Mouse (Mus musculus): ENCODE results near the gene Ifit1bl1.
"Not testable (repeated sequence)": the region's sequence is repeated elsewhere in the genome, so short reads cannot be mapped to it uniquely, and the experiment has no call there.

Ifit1bl1 gene

DNA sequence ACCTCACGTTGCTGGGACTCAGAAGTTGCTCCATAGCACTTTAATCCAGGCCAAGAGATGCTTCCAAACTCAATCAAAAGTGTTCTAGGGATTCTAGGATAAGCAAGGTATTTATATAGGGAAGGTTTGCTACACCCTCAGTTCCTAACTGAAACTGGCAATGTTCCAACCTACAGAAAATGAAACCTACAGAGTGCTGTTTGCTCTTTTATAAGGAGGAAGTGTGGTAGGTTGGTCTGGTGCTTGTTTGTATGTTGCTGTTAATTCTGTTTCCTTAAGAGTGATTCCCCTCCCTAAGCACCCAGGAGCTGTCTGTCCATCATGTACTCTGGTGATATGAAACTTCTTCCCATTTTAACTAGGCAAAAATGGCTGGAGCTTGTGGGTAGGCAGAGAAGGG is at the start of gene Ifit1bl1:
Ifit1bl1 (minus strand) TSS at position 69 of the 400 bp plus-strand sequence.
- not testable (repeated sequence) for DNase-seq (ENCODE audit: low spot score)

DNA sequence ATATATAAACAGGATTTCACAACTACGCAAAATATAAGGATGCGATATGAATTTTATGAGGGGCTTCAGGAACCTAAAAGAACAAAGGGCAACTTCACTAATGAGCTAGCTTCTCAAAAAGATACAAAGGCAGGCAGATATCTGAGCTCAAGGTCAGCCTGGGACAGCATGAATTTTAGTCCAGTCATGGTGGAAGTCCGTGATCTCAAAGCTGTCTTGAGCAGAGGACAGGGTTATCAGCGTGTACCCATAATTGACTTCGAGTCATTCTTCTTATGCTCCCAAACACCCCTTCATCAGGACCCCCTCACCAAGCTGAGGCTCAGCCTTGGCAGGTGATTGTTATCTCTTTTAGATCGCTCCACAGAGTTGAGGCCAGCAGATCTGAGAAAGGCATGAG is 49.2 kb upstream of the Ifit1bl1 start:
- DNase-seq (ENCODE audit: low spot score), result no peak

DNA sequence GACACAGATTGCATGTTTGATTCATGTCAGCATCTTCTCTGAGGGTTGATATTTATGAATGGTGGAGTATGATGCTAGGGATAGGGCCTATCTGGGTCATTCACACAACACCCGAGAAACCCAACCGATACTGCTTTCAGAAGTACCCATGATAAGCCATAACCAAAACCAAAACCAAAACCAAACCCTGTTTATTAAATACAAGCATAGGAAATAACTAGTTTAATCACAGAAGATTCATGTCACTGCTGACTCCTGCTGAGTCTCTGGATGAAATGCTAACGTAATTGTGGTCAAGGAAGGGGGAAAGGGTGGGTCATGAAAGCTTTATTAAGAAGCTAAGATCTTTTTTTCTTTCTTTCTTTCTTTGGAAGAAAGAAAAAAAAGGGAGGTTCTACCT is 48.5 kb upstream of the Ifit1bl1 start:
- DNase-seq (ENCODE audit: low spot score), result no peak

DNA sequence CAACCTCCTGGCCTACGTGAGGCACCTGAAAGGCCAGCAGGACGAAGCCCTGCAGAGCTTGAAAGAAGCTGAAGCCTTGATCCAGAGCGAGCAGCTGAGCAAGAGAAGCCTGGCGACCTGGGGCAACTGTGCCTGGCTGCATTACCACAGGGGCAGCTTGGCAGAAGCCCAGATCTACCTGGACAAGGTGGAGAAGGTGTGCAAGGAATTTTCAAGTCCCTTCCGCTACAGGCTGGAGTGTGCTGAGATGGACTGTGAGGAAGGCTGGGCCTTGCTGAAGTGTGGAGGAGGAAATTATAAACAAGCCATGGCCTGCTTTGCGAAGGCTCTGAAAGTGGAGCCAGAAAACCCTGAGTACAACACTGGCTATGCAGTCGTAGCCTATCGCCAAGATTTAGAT is 45.9 kb upstream of the Ifit1bl1 start:
- not testable (repeated sequence) for DNase-seq (ENCODE audit: low spot score)

DNA sequence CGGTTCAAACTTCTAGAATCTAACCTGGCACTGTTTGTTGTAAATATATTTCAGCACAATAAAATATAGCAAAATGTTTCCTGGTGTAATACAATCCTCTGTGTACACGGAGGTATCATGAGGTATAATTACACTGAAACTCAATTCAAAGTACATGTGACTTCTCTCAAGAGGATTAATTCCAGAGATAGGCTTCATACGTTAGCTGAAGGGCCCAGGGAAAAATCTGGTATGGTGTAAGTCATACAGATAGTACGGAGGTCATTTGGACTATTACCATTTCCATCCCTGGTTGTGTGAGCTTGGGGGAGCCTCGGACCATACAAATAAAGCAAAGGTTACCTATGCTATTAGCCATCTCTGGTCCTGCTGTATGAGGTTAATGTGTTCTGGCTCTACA is 40.9 kb upstream of the Ifit1bl1 start:
- DNase-seq (ENCODE audit: low spot score), result no peak

DNA sequence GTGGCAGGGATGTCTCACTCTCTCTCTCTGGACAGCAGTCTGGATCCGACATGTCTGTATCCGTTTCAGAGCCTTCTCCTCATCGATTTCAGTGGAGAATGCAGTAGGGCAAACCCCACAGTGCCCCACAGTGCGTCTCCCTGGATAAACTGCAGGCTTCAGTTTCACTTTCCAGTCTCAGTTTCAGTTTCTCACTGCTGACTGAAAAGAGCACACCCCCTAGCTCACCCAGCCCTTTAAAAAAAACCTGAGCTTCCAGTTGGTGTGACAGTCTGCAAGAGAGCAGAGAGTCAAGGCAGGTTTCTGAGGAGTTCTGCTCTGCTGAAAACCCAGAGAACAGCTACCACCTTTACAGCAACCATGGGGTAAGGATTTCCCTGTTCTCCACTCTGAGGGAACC is 38.9 kb upstream of the Ifit1bl1 start, which contains the start of the genes Ifit1bl2 and Ifit1:
Ifit1bl2 (minus strand) TSS at position 121 of the 400 bp plus-strand sequence.
Ifit1 (plus strand) TSS at position 249 of the 400 bp plus-strand sequence.
- no peak for DNase-seq (ENCODE audit: low spot score)

DNA sequence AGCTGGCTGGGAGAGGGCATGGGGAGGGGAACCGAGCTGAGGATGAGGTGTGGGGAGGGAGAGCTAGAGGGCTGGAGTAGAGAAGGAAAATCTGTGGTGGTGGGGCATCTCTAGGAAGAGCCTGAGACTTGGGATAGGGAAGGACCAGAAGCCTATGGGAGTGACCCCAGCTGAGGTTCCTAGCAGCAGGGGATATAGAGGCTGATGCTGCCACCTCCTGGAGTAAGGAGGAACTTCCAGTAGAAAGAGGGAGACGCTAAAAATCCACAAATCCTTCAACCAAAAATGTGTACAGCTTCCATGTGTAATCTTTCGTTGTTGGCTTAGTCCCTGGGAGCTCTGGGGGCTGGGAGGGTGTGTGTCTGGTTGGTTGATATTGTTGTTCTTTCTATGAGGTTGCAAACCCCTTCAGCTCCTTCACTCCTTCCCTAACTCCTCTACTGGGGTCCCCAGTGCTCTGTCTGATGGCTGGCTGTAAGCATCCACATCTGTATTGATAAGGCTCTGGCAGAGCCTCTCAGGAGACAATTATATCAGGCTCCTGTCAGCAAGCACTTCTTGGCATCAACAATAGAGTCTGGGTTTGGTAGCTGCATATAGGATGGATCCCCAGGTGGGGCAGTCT is 35.3 kb upstream of the Ifit1bl1 start:
- DNase-seq (ENCODE audit: low spot score), result peak; percentile 35

DNA sequence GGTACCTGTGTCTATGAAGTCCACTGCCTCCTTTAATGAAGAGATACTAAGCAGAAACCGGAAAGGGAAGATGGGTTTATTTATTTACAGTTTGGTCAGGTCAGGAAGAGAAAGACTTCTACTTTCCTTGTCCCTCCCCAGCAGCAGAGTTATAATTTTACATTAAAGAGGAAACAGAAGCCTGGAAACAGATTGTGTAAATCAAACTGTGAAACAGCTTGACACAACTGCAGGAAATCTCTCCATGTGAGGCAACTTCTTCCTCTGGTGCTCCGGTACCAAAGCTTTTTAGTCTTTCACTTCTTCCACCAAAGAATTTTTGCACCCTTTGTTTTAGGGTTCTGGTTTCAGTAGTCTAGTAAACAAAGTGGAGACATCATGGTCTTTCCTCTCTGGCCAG is 31.7 kb upstream of the Ifit1bl1 start:
- DNase-seq (ENCODE audit: low spot score), result no peak

DNA sequence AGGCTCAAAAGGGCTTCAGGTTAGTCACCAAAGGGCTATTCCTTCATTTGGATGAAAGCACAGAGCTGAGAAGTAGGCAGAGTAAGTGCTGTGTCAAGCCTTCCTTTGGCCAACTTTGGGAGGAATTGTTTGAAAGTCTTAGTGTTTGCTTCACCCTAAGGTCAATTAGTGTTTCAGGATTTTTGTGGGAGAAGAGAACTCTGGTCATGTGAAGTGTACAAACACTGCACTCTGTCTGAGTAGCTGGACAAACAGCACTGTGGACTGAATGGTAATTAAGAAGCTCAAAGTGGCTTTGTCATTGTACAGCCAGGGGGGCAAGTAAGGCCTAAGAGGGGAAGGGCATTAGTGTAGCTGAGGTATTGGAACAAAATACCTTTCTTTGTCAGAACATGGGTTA is 29.7 kb upstream of the Ifit1bl1 start:
- no peak for DNase-seq (ENCODE audit: low spot score)

DNA sequence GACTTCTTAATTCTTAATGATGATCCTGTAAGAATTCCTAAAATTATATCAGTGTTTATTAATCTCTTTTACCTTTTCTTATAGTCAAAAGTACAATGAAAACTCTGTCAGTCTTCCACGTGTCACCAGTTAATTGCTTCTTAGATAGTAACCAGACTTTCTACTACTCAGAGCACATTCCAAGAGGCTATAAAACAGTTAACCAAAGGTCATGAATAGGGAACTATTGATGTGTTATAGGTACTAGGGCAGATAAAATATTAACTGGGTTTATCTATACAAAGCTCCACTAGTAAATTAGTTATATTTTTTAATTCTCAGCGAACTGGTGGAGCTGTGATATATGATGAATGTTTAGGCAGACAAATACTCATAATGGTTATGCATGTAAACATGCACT is 25.7 kb upstream of the Ifit1bl1 start:
- no peak for DNase-seq (ENCODE audit: low spot score)

DNA sequence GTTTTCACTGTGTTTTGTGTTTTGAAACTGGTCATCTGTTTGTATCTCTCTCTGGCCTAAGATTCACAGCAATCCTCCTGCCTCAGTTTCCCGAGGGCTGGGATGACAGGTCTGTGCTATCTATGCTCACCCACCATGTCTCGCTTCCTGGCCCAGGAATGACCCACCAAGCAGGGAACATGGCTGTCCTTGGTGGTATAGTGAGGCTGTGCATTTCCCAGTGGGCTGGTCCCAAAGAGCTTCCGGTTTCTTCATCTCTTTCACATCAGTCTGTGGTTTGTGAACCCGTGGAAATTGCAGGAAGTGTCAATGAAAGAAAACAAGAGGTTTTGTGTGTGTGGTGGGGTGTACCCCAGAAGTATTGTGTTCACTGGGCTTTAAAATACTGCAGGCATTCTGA is 22.9 kb upstream of the Ifit1bl1 start:
- DNase-seq (ENCODE audit: low spot score), result no peak

DNA sequence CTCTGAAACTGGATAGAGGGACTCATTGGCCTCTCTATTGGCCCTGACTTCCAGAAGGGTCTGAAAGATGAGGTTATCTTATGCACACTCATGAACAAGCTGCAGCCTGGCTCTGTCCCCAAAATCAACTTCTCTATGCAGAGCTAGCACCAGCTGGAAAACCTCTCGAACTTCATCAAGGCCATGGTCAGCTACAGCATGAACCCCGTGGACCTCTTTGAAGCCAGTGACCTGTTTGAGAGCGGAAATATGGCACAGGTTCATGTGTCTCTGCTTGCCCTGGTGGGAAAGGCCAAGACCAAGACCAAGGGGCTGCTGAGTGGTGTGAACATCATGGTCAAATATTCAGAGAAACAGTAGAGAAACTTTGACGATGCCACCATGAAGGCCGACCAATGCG is 22.0 kb upstream of the Ifit1bl1 start:
- DNase-seq (ENCODE audit: low spot score), result no peak

DNA sequence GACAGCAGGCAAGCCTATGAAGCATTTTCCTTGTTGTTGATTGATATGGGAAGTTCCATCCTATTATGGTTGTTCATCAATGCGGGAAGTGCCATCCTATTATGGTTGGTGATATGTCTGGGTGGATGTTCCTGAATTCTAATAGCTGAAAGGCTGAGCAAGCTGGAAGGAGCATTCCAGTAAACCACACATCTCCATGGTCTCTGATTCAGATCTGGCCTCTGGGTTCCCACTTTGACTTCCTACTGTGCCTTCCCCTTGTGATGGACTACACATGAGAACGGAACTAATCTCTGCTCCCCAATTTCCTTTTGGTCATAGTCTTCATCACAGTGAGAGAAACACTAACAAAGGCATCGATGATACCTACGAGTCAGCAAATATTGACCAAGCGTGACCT is 19.1 kb upstream of the Ifit1bl1 start:
- no peak for DNase-seq (ENCODE audit: low spot score)

DNA sequence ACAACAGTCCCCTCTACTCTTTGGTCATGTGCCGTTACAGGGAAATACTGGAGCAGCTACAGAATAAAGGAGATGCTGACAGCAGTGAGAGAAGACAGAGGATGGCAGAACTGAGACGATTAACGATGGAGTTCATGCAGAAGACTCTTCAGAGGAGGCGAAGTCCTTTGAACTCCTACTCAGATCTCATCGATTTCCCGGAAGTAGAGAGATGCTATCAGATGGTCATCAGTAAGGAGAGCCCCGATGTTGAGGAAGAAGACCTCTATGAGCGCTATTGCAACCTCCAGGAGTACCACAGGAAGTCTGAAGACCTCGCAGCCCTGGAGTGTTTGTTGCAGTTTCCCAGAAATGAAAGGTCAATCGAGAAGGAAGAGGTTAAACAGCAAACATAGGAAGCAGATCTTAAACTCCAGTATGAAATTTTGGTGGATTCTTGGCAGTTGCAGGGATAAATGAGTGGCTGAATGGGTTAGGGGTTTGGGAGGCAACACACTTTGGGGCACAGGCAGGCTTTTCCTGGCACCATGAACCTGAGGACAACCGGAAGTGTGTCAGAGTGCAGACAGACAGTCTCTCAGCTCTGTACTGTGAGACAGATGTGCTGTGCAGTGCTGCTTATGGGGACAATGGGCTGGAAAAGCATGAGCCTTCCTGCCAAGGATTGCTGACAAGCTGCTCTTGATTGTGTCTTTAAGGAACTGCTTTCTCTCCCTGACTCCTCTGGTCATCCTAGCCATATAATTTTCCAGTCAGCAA is 10.7 kb upstream of the Ifit1bl1 start:
- not testable (repeated sequence) for DNase-seq (ENCODE audit: low spot score)

DNA sequence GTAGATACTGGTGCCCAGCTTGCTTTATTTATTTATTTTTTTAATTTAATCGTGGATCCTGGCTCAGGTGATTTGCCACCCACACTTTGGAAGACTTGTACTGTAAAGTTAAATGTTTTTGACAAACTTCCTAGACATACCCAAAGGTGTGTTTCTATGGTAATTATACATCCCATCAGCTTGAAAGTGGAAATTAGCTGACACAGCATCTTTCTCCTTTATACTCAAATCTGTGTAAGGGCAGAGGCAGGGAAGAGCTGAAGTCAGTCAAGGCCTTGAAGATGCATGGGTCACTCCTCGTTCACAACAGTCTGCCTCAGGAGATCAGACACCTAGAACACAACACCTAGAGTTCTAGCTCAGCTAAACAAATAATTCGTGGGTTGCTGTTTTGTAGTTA is 8.4 kb upstream of the Ifit1bl1 start:
- not testable (repeated sequence) for DNase-seq (ENCODE audit: low spot score)

DNA sequence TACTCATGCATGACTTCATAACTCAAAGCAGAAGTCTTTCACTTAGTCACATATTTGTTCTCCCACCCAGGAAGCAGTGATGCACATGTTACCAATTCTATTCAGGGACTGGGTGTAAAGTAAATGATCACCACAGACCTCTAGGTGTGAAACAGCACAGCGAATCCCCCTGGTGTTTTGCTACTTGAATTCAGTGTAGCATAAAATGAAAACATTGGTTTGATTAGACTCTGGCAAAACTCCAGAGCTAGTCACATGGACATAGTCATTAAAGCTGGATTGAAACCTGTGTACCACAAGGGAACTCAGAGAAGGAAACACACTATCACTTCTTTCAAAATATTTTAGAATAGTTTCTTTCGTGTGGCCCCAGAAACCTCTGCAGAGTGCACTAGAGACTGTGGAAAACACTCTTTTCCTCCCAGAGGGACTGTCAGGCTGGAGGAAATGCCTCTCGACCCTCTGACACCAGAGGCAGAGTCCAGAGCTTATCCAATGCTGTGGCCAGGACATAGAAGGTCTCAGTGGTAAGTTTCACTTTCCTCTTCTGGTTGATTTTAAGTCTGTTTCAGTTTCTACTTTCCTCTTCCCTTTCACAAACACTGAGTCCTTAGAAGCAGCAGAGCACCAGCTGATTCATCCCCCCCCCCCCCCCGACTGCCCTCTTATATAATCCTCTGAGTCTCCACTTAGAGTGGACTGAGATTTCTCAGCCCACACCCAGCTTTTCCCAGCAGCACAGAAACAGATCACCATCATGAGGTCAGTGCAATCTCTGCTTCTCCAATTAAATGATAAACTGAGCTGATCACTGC is 5.7 kb upstream of the Ifit1bl1 start, which contains the start of gene Ifit3b:
Ifit3b (plus strand) TSS at position 734 of the 815 bp plus-strand sequence.
- DNase-seq (ENCODE audit: low spot score), result not testable (repeated sequence)

DNA sequence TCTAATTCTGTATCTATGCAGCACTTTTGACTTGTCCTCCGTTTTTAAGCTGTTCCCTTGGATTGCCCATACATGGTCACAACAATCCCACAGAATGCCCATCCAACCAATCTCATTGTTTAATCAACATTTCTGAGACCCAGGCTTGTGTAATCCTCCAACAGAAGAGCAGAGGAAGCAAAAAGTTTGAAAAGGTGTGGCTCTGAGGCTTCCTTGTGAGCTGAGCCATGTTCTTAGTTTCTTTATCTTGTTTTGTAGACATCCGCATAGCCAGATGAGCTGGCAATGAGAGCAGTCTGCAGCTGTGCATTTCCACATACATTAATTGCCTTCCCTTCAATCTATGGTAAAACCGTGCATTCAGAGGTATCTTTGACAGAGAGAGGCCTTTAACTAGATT is 3.7 kb upstream of the Ifit1bl1 start:
- DNase-seq (ENCODE audit: low spot score), result no peak

DNA sequence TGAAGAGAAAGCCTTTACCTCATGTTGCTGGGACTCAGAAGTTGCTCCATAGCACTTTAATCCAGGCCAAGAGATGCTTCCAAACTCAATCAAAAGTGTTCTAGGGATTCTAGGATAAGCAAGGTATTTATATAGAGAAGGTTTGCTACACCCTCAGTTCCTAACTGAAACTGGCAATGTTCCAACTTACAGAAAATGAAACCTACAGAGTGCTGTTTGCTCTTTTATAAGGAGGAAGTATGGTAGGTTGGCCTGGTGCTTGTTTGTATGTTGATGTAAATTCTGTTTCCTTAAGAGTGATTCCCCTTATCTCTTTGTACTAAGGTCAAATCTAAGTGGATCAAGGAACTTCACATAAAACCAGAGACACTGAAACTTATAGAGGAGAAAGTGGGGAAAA is 2.5 kb downstream of the Ifit1bl1 start:
- not testable (repeated sequence) for DNase-seq (ENCODE audit: low spot score)

DNA sequence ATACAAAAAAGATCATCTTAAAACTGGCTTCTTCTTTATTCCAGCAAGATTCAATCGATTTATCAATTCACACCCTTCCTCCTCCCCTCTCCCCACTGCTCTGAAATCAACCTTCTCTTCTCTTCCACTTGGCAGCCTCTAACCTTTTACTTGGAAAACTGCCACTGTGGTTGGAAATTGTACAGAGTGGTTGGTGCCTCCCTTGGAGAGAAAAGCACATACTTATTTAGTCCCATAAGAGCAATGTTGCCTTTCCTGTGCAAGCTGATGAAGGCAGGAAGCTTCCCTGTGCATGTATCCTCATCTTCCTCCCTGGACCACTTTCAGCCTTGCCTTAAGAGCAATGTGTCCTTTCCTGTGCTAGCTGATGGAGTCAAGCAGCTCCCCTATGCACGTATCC is 3.4 kb downstream of the Ifit1bl1 start:
- no peak for DNase-seq (ENCODE audit: low spot score)

DNA sequence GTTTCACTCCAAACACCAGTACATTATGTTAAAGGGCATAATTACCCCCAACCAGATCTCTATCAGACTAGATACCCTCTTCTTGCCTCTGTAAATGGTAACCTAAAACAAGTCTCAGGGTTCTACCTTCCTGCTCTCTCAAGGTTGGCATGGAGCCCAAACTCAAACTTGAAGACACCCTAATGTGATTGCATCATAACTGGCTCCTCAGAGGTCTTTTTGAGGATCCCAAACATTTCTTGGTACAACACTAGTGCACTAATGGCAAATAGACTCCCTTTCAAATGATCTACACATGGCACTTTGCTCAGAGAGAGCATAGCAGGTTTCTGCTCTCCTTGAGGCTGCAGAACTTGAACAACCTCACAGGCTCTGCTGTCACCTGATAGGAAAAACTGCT is 4.9 kb downstream of the Ifit1bl1 start:
- no peak for DNase-seq (ENCODE audit: low spot score)

DNA sequence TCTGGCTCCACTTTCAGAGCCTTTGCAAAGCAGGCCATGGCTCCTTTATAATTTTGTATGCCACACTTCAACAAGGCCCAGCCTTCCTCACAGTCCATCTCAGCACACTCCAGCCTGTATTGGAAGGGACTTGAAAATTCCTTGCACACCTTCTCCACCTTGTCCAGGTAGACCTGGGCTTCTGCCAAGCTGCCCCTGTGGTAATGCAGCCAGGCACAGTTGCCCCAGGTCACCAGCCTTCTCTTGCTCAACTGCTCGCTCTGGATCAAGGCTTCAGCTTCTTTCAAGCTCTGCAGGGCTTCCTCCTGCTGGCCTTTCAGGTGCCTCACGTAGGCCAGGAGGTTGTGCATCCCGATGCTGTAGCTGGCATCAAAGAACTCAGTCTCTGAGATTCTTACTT is 7.2 kb downstream of the Ifit1bl1 start:
- DNase-seq (ENCODE audit: low spot score), result not testable (repeated sequence)

DNA sequence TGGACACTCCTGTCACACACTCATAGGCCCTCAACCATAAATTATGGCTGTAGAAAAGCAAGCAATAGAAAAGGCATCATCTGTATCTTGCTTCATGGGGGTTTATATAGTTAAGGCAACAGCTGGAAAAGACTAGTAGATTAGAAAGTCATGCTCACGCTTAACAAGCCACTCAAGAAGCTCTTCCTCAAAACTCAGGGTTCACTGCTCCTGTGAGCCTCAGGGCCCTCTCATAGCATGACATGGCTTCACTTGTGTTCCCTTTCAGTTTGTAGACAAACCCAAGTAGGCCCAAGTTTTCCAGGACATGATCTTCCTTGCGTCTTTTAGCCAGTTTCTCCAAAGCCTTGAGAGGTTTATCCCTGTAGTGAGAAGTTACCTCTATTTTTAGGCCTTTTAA is 8.3 kb downstream of the Ifit1bl1 start:
- no peak for DNase-seq (ENCODE audit: low spot score)

DNA sequence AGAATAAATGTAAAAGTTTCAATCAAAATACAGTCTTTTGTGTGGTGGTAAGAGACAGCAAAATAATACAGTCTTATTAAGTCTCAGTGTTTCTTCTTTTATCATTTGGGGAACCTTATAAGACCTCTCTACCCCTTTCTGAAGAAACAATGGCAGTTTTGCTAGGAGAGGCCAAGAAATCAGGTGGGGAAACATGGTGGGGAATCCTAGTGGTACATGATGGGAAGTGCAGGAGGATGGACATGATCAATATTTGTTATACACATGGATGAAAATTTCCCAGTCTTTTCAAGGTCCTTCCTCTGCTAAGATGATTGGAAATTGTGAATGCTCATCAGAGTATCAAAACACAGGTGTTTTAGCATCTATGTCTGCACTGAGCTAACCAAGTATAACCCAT is 12.8 kb downstream of the Ifit1bl1 start:
- no peak for DNase-seq (ENCODE audit: low spot score)
